Comparison of ENCODE assay signal across 9 mouse cellular contexts in genomic region chr5:35390848-35391655, GRCm38 (mm10). TPM values are rescaled to one million over a fixed set of nuclear protein-coding genes. Genes with fewer than 3 reads are reported as not detected.
DNase-seq lines count a peak whose midpoint lies in the region; ATAC-seq lines count a peak whose summit lies in the region.
"Had no signal": no experiment of that assay in that cellular context is flagged by ENCODE, and none has a peak within 500 bp of the region (broad histone marks: within the 10 kb centered on the region; RNA-seq: fewer than 3 reads in every experiment).

No protein-coding gene starts in this region.

- no peak overlapping the region for H3K9ac ChIP-seq in heart, embryonic 16.5 days (ENCODE audit: low read length)
- no peak overlapping the region for H3K9ac ChIP-seq in hindbrain, embryonic 14.5 days
- no peak overlapping the region for H3K9ac ChIP-seq in midbrain, embryonic 15.5 days

- no peaks in the 10 kb centered on the region for H3K36me3 ChIP-seq in heart, embryonic 16.5 days (ENCODE audit: control insufficient read depth, insufficient read depth)
- H3K36me3 ChIP-seq in hindbrain, embryonic 14.5 days (replicated peaks; ENCODE audit: control insufficient read depth, insufficient read depth) = no peaks in the 10 kb centered on the region
- no peaks in the 10 kb centered on the region for H3K36me3 ChIP-seq in midbrain, embryonic 15.5 days (replicated peaks)

- H3K4me3 ChIP-seq in heart, embryonic 16.5 days (ENCODE audit: low read length) = peak overlapping the region; percentile 53
- 0 out of 2 replicates have a peak overlapping the region, but pooled peaks have one; percentile 9 for H3K4me3 ChIP-seq in hindbrain, embryonic 14.5 days (replicated peaks; ENCODE audit: low read length)
- H3K4me3 ChIP-seq in midbrain, embryonic 15.5 days = no peak overlapping the region

- peaks cover 12% of the 10 kb centered on the region for H3K4me1 ChIP-seq in heart, embryonic 16.5 days (ENCODE audit: control insufficient read depth, insufficient read depth, low read length)
- peaks cover 15% of the 10 kb centered on the region; the same call in 1 of the 2 replicates for H3K4me1 ChIP-seq in hindbrain, embryonic 14.5 days (replicated peaks; ENCODE audit: control insufficient read depth, insufficient read depth, low read length)
- H3K4me1 ChIP-seq in midbrain, embryonic 15.5 days = peaks cover 24% of the 10 kb centered on the region

- peaks cover 6% of the 10 kb centered on the region for H3K9me3 ChIP-seq in heart, embryonic 16.5 days (replicated peaks; ENCODE audit: control insufficient read depth, low read length)
- no peaks in the 10 kb centered on the region; the same call in 1 of the 2 replicates for H3K9me3 ChIP-seq in hindbrain, embryonic 14.5 days (ENCODE audit: control insufficient read depth, low read length)
- H3K9me3 ChIP-seq in midbrain, embryonic 15.5 days = no peaks in the 10 kb centered on the region

- H3K27me3 ChIP-seq in heart, embryonic 16.5 days (ENCODE audit: control insufficient read depth, insufficient read depth, low read length) = peaks cover 98% of the 10 kb centered on the region
- H3K27me3 ChIP-seq in hindbrain, embryonic 14.5 days (ENCODE audit: control insufficient read depth, insufficient read depth, low read length) = peaks cover 100% of the 10 kb centered on the region
- H3K27me3 ChIP-seq in midbrain, embryonic 15.5 days (replicated peaks) = peaks cover 100% of the 10 kb centered on the region

- WGBS in heart, embryonic 16.5 days = 3% methylated on average over 22 of the region's 22 CpGs
- WGBS in hindbrain, embryonic 14.5 days = 3% methylated on average over 22 of the region's 22 CpGs
- WGBS in midbrain, embryonic 15.5 days = 3% methylated on average over 22 of the region's 22 CpGs

- DNase-seq in heart, adult 18-20 months = no peak
- DNase-seq in ZHBTc4 (ENCODE audit: low read depth, low spot score) = peak; percentile 36
- no peak for DNase-seq in hindbrain, embryonic 14.5 days (ENCODE audit: low spot score)
- no peak for DNase-seq in ovary, postnatal 14 days (ENCODE audit: low spot score)
- DNase-seq in urinary bladder, adult 2 months (ENCODE audit: low spot score) = no peak
- DNase-seq: gastrocnemius, postnatal 10 days had no signal

- peak overlapping the region; percentile 70; the same call in 1 of the 2 replicates for H3K4me2 ChIP-seq in heart, embryonic 16.5 days (ENCODE audit: low read depth, low read length)
- no peak overlapping the region for H3K4me2 ChIP-seq in hindbrain, embryonic 14.5 days (replicated peaks)
- peak overlapping the region; percentile 43; the same call in 1 of the 2 replicates for H3K4me2 ChIP-seq in midbrain, embryonic 15.5 days

- no peak for ATAC-seq in heart, embryonic 16.5 days (replicated peaks; ENCODE audit: extremely low read depth, insufficient read depth, low FRiP score)
- ATAC-seq in hindbrain, embryonic 14.5 days (ENCODE audit: low FRiP score) = no peak
- no peak for ATAC-seq in midbrain, embryonic 15.5 days (replicated peaks)
- no peak for ATAC-seq in megakaryocyte-erythroid progenitor cell, adult 5-6 weeks (replicated peaks; ENCODE audit: low FRiP score, low TSS enrichment, poor library complexity, severe bottlenecking)

- no peak overlapping the region for H3K27ac ChIP-seq in heart, embryonic 16.5 days (ENCODE audit: low read length)
- no peak overlapping the region for H3K27ac ChIP-seq in hindbrain, embryonic 14.5 days
- H3K27ac ChIP-seq in midbrain, embryonic 15.5 days = no peak overlapping the region

RNA-seq across cellular contexts. Expression of gene Hmx1, which starts 2.1 kb away (rescaled TPM):
- polyA plus RNA-seq in heart, embryonic 16.5 days (2015; fragmentation: Nextera tagmentation; extraction: Ambion mirVana) = not detected in 2 replicates
- total RNA-seq in heart, adult 18-20 months (2021) = not detected
- polyA plus RNA-seq in hindbrain, embryonic 14.5 days (2014; fragmentation: Nextera tagmentation; extraction: Ambion mirVana) = 0.26 TPM in 1 of 2 replicates, not detected in the other
- polyA plus RNA-seq in midbrain, embryonic 15.5 days (2015; fragmentation: Nextera tagmentation; extraction: Ambion mirVana) = not detected in 2 replicates
- not detected in 2 replicates for total RNA-seq in megakaryocyte-erythroid progenitor cell, adult 5-6 weeks (2014; fragmentation: Nextera tagmentation)
- not detected in 2 replicates for total RNA-seq in megakaryocyte-erythroid progenitor cell, adult 5-6 weeks (2017)
- 0.04 TPM in 1 of 2 replicates, not detected in the other for polyA plus RNA-seq in urinary bladder, adult 2 months (2012; rRNA removed)
- total RNA-seq: gastrocnemius, postnatal 10 days had no signal
